Mouse (Mus musculus): ENCODE measurements around the gene Zc3h12c. TPM values are rescaled to one million over a fixed set of nuclear protein-coding genes. Genes with fewer than 3 reads are reported as not detected.

The Zc3h12c gene
- polyA plus RNA-seq, 1 experiment from 2014 or later = 2.2 TPM

DNA sequence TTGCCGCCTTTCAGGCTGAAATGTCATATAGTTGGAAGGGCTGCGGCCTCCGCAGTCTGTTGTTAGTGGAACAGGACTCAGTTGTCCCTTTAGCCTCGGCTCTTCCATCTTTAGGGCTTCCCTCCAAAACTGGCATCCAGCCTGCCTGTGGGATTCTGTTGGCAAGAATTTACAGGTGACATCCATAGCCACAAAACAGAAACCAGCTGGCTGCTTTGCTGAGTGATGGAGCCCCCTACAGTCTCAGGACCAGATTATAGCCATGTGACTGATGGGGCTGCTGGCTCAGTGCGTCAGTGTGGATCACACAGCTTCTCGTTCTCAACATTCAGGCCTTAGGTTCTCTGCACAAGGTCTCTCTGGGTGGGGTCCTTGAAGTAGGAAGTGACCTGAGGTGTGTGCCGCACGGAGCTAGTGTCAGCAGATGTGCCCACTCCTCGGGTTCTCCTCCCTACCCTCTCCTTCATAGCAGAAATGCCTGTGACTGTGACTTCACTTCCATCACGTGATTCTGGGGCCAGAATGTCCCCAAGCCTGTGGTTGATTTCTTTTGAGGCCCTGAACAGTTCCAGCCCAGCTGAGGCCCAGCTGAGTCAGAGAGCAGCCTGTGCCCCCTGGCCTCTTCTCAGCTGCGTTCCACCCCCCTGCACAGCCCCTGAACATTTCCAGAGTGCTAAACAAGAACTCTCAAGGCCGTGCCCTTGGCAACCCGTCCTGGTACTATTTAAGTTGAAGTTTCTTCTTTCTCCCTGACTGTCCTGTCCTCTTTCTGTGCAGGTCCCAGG lies 66.1 kb downstream of the Zc3h12c start:
- Histone ChIP-seq H3K27me3 (ENCODE audit: control insufficient read depth, insufficient read depth, low read length) (no peaks in the 10 kb centered on the region), H3K4me1 (ENCODE audit: control insufficient read depth, insufficient read depth, low read length) (no peaks in the 10 kb centered on the region)
- ATAC-seq (ENCODE audit: insufficient read depth, low FRiP score) = no peak

DNA sequence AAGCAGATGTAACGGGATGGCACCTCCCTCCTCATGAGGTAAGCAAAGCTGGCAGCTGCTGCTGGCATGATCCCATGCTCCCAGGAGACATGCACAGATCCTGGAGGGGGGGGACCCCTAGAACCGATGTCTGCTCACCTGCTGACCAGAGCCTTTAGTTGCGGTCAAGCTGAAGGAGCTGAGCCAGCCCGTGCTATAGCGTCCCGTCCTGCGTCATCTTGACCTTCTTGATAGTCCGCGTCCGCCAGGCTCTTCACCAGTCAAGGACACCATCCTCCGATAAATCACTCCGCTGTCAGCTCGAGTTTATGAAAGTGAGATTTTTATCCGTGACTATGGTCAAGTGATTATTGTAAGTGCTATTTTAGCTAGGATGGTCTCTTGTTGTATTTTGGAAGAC lies 67.9 kb downstream of the Zc3h12c start:
- Histone ChIP-seq H3K9ac (ENCODE audit: low read length) (no peak overlapping the region), H3K4me1 (ENCODE audit: control insufficient read depth, insufficient read depth, low read length) (no peaks in the 10 kb centered on the region), H3K4me3 (replicated peaks; ENCODE audit: low read length) (no peak overlapping the region), H3K36me3 (ENCODE audit: control insufficient read depth, insufficient read depth, low read length) (no peaks in the 10 kb centered on the region), H3K4me2 (ENCODE audit: low read depth, low read length) (no peak overlapping the region), H3K9me3 (replicated peaks; ENCODE audit: control insufficient read depth, low read length) (no peaks in the 10 kb centered on the region), H3K27ac (ENCODE audit: low read length) (no peak overlapping the region), H3K27me3 (ENCODE audit: control insufficient read depth, insufficient read depth, low read length) (no peaks in the 10 kb centered on the region)
- no peak for ATAC-seq (ENCODE audit: insufficient read depth, low FRiP score)
- WGBS = 86% methylated on average over 14 of the region's 14 CpGs

More for the DNA sequence above, 66.1 kb downstream of the Zc3h12c start:
- WGBS = 71% methylated on average over 13 of the region's 13 CpGs
- no peak overlapping the region for H3K4me2 ChIP-seq (ENCODE audit: low read depth, low read length)
- H3K27ac ChIP-seq (ENCODE audit: low read length) = no peak overlapping the region
- no peaks in the 10 kb centered on the region for H3K9me3 ChIP-seq (replicated peaks; ENCODE audit: control insufficient read depth, low read length)
- no peaks in the 10 kb centered on the region for H3K36me3 ChIP-seq (ENCODE audit: control insufficient read depth, insufficient read depth, low read length)
- no peak overlapping the region for H3K9ac ChIP-seq (ENCODE audit: low read length)
- H3K4me3 ChIP-seq (replicated peaks; ENCODE audit: low read length) = no peak overlapping the region

DNA sequence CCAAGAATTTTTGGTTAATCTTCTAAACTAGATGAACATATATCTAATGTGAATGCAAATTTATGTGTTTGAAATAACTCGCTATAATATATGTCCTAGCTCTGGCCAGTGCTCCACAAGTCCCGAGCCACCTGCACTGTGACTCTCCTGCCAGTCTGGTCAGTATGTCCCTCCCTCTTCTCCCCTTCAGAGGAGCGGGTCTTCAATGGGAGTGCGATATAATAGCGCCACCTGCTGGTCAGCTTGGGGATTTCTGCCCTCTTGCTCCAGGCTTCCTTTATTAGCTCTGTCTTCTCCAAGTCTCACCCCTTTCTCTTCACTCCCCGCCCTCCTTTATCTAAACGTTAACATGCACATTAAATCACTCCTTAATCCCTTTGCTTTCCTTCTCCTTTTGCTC lies 69.8 kb downstream of the Zc3h12c start:
- Histone ChIP-seq H3K4me2 (ENCODE audit: low read depth, low read length) (no peak overlapping the region), H3K4me1 (ENCODE audit: control insufficient read depth, insufficient read depth, low read length) (no peaks in the 10 kb centered on the region), H3K36me3 (ENCODE audit: control insufficient read depth, insufficient read depth, low read length) (no peaks in the 10 kb centered on the region), H3K4me3 (replicated peaks; ENCODE audit: low read length) (no peak overlapping the region), H3K27ac (ENCODE audit: low read length) (no peak overlapping the region), H3K9me3 (replicated peaks; ENCODE audit: control insufficient read depth, low read length) (no peaks in the 10 kb centered on the region), H3K27me3 (ENCODE audit: control insufficient read depth, insufficient read depth, low read length) (no peaks in the 10 kb centered on the region), H3K9ac (ENCODE audit: low read length) (no peak overlapping the region)
- 0 out of 2 replicates have a peak, but pooled peaks have one; percentile 42 for ATAC-seq (ENCODE audit: insufficient read depth, low FRiP score)
- WGBS = under 1% methylated on average over 7 of the region's 7 CpGs

DNA sequence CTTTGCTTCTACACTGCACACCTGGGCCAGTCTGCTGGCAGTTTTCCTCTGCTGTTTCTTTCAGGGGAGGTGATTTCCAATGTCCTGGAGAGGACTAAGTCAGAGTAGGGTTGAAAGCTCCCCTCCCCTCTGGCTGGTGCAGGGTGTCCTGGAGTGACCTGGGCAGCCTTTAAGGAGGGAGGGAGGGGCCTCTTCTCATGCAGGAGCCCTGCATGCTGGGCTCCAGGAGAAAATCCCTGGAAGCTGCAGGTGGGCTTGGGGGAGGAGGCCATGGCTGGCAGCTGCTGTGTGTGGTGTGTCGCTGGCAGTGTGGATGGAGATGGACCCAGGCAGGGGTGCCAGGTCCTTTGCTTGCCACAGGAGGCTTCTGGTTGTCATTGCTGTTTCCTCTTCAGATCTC lies 71.0 kb downstream of the Zc3h12c start:
- no peaks in the 10 kb centered on the region for H3K36me3 ChIP-seq (ENCODE audit: control insufficient read depth, insufficient read depth, low read length)
- H3K4me1 ChIP-seq (ENCODE audit: control insufficient read depth, insufficient read depth, low read length) = no peaks in the 10 kb centered on the region
- ATAC-seq (ENCODE audit: insufficient read depth, low FRiP score) = no peak
- H3K27me3 ChIP-seq (ENCODE audit: control insufficient read depth, insufficient read depth, low read length) = no peaks in the 10 kb centered on the region
- 44% methylated on average over 1 of the region's 1 CpGs for WGBS
- H3K4me3 ChIP-seq (replicated peaks; ENCODE audit: low read length) = no peak overlapping the region
- no peak overlapping the region for H3K9ac ChIP-seq (ENCODE audit: low read length)
- no peak overlapping the region for H3K27ac ChIP-seq (ENCODE audit: low read length)
- H3K4me2 ChIP-seq (ENCODE audit: low read depth, low read length) = no peak overlapping the region
- H3K9me3 ChIP-seq (replicated peaks; ENCODE audit: control insufficient read depth, low read length) = no peaks in the 10 kb centered on the region

DNA sequence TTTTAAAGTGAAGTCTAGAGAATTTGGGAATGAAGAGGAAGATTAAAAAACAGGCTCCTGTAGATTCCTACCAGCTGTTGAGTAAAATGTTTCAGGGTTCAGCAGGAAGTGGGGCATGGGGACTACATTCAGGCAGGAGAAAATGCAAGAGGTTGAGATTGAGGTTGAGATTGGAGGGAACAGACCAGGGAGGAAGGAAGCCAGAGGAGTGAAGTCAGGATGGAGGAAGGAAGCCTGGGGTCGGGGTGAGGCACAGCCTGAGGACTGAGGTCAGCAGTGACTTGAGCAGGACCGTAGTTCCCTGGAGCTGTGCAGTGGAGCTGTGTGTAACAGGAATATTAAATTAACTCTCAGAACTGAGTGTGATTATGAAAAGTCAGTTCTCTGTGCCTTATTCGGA lies 72.7 kb downstream of the Zc3h12c start:
- Histone ChIP-seq H3K9me3 (replicated peaks; ENCODE audit: control insufficient read depth, low read length) (no peaks in the 10 kb centered on the region), H3K27me3 (ENCODE audit: control insufficient read depth, insufficient read depth, low read length) (no peaks in the 10 kb centered on the region), H3K36me3 (ENCODE audit: control insufficient read depth, insufficient read depth, low read length) (no peaks in the 10 kb centered on the region), H3K27ac (ENCODE audit: low read length) (no peak overlapping the region), H3K4me2 (ENCODE audit: low read depth, low read length) (no peak overlapping the region), H3K4me3 (replicated peaks; ENCODE audit: low read length) (no peak overlapping the region), H3K9ac (ENCODE audit: low read length) (no peak overlapping the region), H3K4me1 (ENCODE audit: control insufficient read depth, insufficient read depth, low read length) (no peaks in the 10 kb centered on the region)
- 63% methylated on average over 3 of the region's 3 CpGs for whole genome bisulfite sequencing
- ATAC-seq (ENCODE audit: insufficient read depth, low FRiP score) = no peak

DNA sequence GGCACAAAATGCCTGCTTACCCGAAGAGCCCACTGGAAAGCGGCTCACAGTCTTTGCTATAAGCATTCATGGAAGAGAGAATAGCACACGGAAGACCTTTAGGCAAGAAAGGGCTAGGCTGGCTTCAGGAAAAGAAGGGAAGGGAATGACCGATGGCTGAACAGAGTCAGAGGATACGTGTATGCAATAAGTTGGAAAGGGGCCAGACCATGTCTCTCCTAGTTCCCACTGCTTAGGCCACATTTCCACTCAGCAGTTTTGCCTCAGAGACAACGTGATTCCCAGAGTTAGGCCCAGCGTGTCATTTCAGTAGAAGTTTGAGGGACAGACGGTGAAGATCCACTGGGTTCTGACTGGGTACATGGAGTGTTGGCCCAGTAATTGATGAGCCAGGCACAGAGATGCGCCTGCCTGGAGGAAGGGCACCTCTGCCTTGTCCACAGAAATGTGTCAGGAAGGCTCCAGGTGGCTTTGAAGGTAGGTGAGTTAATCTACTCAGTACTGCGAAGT lies 73.8 kb downstream of the Zc3h12c start:
- Histone ChIP-seq H3K4me2 (ENCODE audit: low read depth, low read length) (no peak overlapping the region), H3K9me3 (replicated peaks; ENCODE audit: control insufficient read depth, low read length) (no peaks in the 10 kb centered on the region), H3K36me3 (ENCODE audit: control insufficient read depth, insufficient read depth, low read length) (no peaks in the 10 kb centered on the region), H3K4me1 (ENCODE audit: control insufficient read depth, insufficient read depth, low read length) (no peaks in the 10 kb centered on the region), H3K4me3 (replicated peaks; ENCODE audit: low read length) (no peak overlapping the region), H3K27me3 (ENCODE audit: control insufficient read depth, insufficient read depth, low read length) (no peaks in the 10 kb centered on the region), H3K9ac (ENCODE audit: low read length) (no peak overlapping the region), H3K27ac (ENCODE audit: low read length) (no peak overlapping the region)
- no peak for ATAC-seq (ENCODE audit: insufficient read depth, low FRiP score)
- WGBS = 77% methylated on average over 10 of the region's 10 CpGs

DNA sequence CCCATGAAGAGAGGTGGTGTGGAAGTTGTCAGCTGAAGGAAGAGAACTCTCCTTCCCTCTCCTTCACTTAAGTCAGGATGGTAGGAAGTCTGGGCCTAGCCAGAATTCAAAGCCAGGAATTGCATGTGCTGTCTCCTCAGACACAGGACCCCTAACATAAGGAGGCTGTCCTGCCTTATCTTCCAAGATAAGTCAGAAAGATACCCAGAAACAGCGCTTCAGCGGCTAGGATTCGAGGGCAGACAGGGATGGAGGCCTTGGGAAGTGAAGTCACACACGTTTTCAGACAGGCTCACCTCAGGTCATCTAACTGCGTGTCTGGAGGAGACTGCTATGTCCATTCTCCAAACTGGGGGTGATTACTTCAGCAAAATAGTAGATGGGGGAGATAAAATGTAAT lies 74.4 kb downstream of the Zc3h12c start:
- Histone ChIP-seq H3K4me3 (replicated peaks; ENCODE audit: low read length) (no peak overlapping the region), H3K4me2 (ENCODE audit: low read depth, low read length) (no peak overlapping the region), H3K9ac (ENCODE audit: low read length) (no peak overlapping the region), H3K4me1 (ENCODE audit: control insufficient read depth, insufficient read depth, low read length) (no peaks in the 10 kb centered on the region), H3K36me3 (ENCODE audit: control insufficient read depth, insufficient read depth, low read length) (no peaks in the 10 kb centered on the region), H3K27ac (ENCODE audit: low read length) (no peak overlapping the region), H3K27me3 (ENCODE audit: control insufficient read depth, insufficient read depth, low read length) (no peaks in the 10 kb centered on the region), H3K9me3 (replicated peaks; ENCODE audit: control insufficient read depth, low read length) (no peaks in the 10 kb centered on the region)
- 84% methylated on average over 5 of the region's 5 CpGs for WGBS
- no peak for ATAC-seq (ENCODE audit: insufficient read depth, low FRiP score)

DNA sequence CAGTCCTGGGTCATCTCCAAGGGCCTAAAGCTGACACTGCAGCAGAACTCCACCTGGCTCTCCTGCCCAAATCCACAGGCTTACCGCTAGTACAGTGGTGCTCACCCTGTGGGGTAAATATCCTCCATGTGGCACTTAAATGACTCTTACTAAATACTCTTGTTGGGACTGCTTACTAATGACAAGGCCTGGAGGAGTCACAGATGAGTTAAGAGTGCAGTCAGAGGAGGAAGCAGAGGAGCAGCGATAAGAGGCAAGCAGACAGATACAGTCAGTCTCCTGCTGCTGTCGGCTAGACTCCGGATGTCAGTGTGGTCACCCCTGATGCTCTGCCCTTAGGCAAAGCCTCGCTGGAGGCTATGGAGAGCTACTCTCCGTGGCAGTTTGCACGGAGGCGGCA lies 75.3 kb downstream of the Zc3h12c start:
- H3K36me3 ChIP-seq (ENCODE audit: control insufficient read depth, insufficient read depth, low read length) = no peaks in the 10 kb centered on the region

DNA sequence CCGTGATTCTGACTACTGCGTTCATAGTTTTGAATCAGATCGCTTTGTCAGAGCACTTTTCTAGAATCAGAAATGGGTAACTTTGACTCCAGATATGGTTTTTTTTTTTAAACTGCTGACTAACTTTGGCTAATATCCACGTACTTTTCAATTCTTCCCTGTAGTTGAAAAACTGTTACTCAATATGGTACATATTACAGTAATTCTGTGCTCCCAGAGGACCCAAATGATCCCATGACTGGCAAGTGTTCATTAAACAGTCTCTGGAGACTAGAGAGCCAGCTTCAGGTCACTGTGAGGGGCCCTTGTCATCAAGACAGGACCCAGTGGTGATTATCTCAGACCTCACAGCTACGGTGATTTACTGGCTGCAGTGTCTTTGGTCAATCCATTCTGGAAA lies 76.1 kb downstream of the Zc3h12c start:
- Histone ChIP-seq H3K9me3 (replicated peaks; ENCODE audit: control insufficient read depth, low read length) (no peaks in the 10 kb centered on the region), H3K4me2 (ENCODE audit: low read depth, low read length) (no peak overlapping the region), H3K27me3 (ENCODE audit: control insufficient read depth, insufficient read depth, low read length) (no peaks in the 10 kb centered on the region), H3K9ac (ENCODE audit: low read length) (no peak overlapping the region), H3K27ac (ENCODE audit: low read length) (no peak overlapping the region), H3K4me1 (ENCODE audit: control insufficient read depth, insufficient read depth, low read length) (no peaks in the 10 kb centered on the region), H3K4me3 (replicated peaks; ENCODE audit: low read length) (no peak overlapping the region), H3K36me3 (ENCODE audit: control insufficient read depth, insufficient read depth, low read length) (no peaks in the 10 kb centered on the region)
- WGBS = 86% methylated on average over 5 of the region's 5 CpGs
- ATAC-seq (ENCODE audit: insufficient read depth, low FRiP score) = no peak

More for the DNA sequence above, 75.3 kb downstream of the Zc3h12c start:
- Histone ChIP-seq H3K4me3 (replicated peaks; ENCODE audit: low read length) (no peak overlapping the region), H3K27ac (ENCODE audit: low read length) (no peak overlapping the region), H3K4me1 (ENCODE audit: control insufficient read depth, insufficient read depth, low read length) (no peaks in the 10 kb centered on the region), H3K27me3 (ENCODE audit: control insufficient read depth, insufficient read depth, low read length) (no peaks in the 10 kb centered on the region), H3K4me2 (ENCODE audit: low read depth, low read length) (no peak overlapping the region), H3K9me3 (replicated peaks; ENCODE audit: control insufficient read depth, low read length) (no peaks in the 10 kb centered on the region), H3K9ac (ENCODE audit: low read length) (no peak overlapping the region)
- no peak for ATAC-seq (ENCODE audit: insufficient read depth, low FRiP score)
- WGBS = 65% methylated on average over 8 of the region's 8 CpGs

Data from stomach, embryonic 16.5 days (tissue).